Mouse (Mus musculus): Measurements from ENCODE around the gene Pgr. TPM values are rescaled to one million over a fixed set of nuclear protein-coding genes. Genes with fewer than 3 reads are reported as not detected.
A peak's percentile ranks its signal among the peaks of the same experiment; 100 is the strongest.

Gene Pgr
- total RNA-seq (2022) = under 1 TPM in 1 of 4 experiments, not detected in 3; 0.08 TPM

- no peak for DNase-seq (ENCODE audit: low spot score in 2 of 2)
Measured at GRCm38 (mm10) chr9:8899616-8900202, at the start of gene Pgr. Gene Pgr, plus strand, starts transcription at chr9:8899833.

GRCm38 (mm10) chr9:8857455-8857854, 42.2 kb upstream of the Pgr start:
- no peak for DNase-seq (ENCODE audit: low spot score in 2 of 2)

- no peak for DNase-seq (ENCODE audit: low spot score in 2 of 2)
Measured at GRCm38 (mm10) chr9:8868511-8868910, 31.1 kb upstream of the Pgr start.

- DNase-seq (ENCODE audit: low spot score in 2 of 2) = no peak
Measured at GRCm38 (mm10) chr9:8895205-8895604, 4.4 kb upstream of the Pgr start.

GRCm38 (mm10) chr9:8900203-8901012, 775 bp downstream of the Pgr start:
- no peak for DNase-seq (ENCODE audit: low spot score in 2 of 2)

- DNase-seq (ENCODE audit: low spot score in 2 of 2) = no peak
Measured at GRCm38 (mm10) chr9:8901013-8901646, 1.5 kb downstream of the Pgr start.

GRCm38 (mm10) chr9:8901647-8902131, 2.1 kb downstream of the Pgr start:
- DNase-seq (ENCODE audit: low spot score in 2 of 2) = no peak

- DNase-seq (ENCODE audit: low spot score in 2 of 2) = no peak
Measured at GRCm38 (mm10) chr9:8902277-8902676, 2.6 kb downstream of the Pgr start.

- DNase-seq (ENCODE audit: low spot score in 2 of 2) = no peak
Measured at GRCm38 (mm10) chr9:8927561-8927960, 27.9 kb downstream of the Pgr start.

- no peak for DNase-seq (ENCODE audit: low spot score in 2 of 2)
Measured at GRCm38 (mm10) chr9:8937753-8938152, 38.1 kb downstream of the Pgr start.

- DNase-seq (ENCODE audit: low spot score in 2 of 2) = no peak
Measured at GRCm38 (mm10) chr9:8953306-8953705, 53.7 kb downstream of the Pgr start.

- DNase-seq (ENCODE audit: low spot score in 2 of 2) = no peak
Measured at GRCm38 (mm10) chr9:8964512-8965133, 65.0 kb downstream of the Pgr start.

GRCm38 (mm10) chr9:8970240-8970639, 70.6 kb downstream of the Pgr start:
- peak; percentile 9 to 46 for DNase-seq (ENCODE audit: low spot score in 2 of 2)

- DNase-seq (ENCODE audit: low spot score in 2 of 2) = no peak
Measured at GRCm38 (mm10) chr9:8971491-8971890, 71.9 kb downstream of the Pgr start, which contains the start of gene Gm16485. Gene Gm16485, plus strand, starts transcription at chr9:8971791.

- no peak for DNase-seq (ENCODE audit: low spot score in 2 of 2)
Measured at GRCm38 (mm10) chr9:8977775-8978174, 78.1 kb downstream of the Pgr start.

- no peak for DNase-seq (ENCODE audit: low spot score in 2 of 2)
Measured at GRCm38 (mm10) chr9:8982315-8982714, 82.7 kb downstream of the Pgr start.

GRCm38 (mm10) chr9:8996494-8996893, 96.9 kb downstream of the Pgr start:
- DNase-seq (ENCODE audit: low spot score in 2 of 2) = no peak

- no peak for DNase-seq (ENCODE audit: low spot score in 2 of 2)
Measured at GRCm38 (mm10) chr9:9001170-9001569, 101.5 kb downstream of the Pgr start.

- DNase-seq (ENCODE audit: low spot score in 2 of 2) = no peak
Measured at GRCm38 (mm10) chr9:9015108-9015507, 115.5 kb downstream of the Pgr start.
